Mouse (Mus musculus) frontal cortex, adult 2 months (tissue): ENCODE measurements at regions not wholly inside any gene's neighbourhood (a gene's known extent, or its start where the extent isn't known, plus 50 kb on each side); places are given as distances from the start of the nearest gene placed in this dataset.

Experiments
- DNase-seq, 2 experiments: peaks; one replicate each; pipeline ENCODE4 v3.0.0; 2022; ENCODE audit warnings: low spot score in 1 of 2; ENCODE audit errors: extremely low spot score in 1 of 2

- DNase-seq = peak in 1 of 2 experiments; percentile 16
Measured at GRCm38 (mm10) chr13:79057424-79057823, 857.9 kb upstream of the Nr2f1 start.

DNA sequence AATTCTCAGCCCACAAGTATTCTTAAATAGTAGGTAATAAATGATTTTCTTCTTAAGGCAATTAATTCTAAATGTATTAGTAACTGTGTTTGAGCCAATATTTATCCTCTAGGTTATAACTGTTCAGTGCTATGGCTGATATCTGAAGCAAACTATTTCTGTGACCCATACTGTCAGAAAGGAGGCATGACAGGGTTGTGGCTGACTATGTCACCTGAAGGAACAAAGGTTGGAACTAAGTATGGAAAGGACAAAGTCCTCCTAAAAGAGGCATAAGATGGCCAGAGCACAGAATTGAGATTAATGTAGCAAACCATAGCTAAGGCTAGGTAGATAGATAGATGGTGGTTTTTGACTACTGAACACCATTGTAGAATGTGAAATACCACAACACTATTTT lies 854.9 kb upstream of the Nr2f1 start:
- no peak for DNase-seq

DNA sequence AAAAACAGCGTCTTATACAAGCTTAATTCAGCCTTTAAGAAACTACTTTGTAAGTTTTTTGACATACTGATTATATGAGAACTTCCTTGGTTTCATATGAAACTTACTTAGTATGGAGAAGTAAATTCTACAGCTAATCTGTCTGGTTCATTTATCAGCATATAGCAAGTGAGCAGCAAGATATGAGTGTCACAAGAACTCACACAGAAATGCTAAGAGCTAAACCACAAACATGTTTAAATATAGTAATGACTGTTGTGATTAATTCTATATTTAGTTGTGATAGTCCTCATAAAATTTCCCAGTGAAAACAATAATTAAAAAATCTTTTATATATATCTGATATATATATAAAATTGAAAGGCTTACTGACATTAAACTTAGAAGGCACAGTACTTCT lies 853.9 kb upstream of the Nr2f1 start:
- DNase-seq = no peak

- no peak for DNase-seq
Measured at GRCm38 (mm10) chr13:79047240-79047639, 847.7 kb upstream of the Nr2f1 start.

- DNase-seq = no peak
Measured at GRCm38 (mm10) chr13:79044657-79045056, 845.1 kb upstream of the Nr2f1 start.

GRCm38 (mm10) chr13:79037883-79038282 lies 838.3 kb upstream of the Nr2f1 start:
- no peak for DNase-seq

DNA sequence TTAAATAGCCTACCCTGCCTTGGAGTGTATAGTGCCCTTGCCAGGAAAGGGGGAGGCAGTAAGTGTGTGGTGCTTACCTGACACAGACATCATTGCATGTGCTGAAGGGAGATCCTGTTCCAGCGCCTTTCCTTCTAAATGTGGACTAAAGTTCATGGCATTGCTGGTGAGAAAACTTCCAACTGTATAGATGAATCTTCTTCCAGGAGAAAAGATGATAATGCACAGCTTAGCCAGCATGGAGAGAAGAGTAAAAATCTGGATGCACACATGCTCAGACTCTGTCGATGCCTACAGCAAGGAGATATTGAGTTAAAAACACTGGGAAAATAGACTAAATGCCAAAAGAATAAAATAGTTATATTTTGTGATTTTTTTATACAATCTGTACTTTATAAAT lies 835.7 kb upstream of the Nr2f1 start:
- no peak for DNase-seq

GRCm38 (mm10) chr13:79029974-79030373 lies 830.4 kb upstream of the Nr2f1 start:
- DNase-seq = no peak

GRCm38 (mm10) chr13:79027877-79028760 lies 828.6 kb upstream of the Nr2f1 start:
- DNase-seq = peak in 1 of 2 experiments; percentile 73

DNA sequence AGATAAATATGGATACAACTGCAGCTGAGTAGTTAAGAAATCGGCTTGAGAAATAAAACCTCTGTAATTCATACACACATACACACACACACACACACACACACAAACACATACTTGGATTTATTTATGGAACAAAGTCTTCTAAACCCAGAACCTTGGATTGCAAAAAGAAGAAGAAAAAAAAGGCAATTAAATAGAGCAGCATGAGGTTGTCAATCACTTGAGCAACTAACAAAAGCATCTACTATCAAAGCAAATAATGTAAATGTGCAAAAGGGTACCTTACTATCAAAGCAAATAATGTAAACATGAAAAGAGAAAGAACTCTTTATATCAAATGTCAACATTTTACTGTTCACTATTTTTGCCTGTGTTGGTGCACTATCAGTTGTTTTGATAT lies 826.1 kb upstream of the Nr2f1 start:
- no peak for DNase-seq

DNA sequence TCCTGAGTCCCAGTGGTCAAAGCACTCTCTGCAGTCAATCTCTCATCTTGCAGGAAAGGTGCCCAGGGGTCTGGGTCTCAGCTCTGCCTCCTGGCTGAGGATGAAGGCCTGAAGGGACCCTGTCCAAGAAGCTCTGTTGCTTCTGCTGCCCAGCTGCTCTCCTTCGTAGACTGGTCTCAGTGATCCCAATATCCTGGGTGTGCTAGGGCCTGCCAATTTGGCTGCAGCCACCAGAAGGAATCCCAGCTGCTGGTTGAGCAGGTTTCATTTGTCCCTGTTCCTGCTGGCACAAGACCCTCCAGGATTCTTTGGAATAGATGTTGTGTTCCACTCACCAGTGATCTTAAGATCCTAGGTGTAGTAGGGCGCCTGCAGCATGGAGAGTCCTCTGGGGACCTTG lies 818.5 kb upstream of the Nr2f1 start:
- no peak for DNase-seq

DNA sequence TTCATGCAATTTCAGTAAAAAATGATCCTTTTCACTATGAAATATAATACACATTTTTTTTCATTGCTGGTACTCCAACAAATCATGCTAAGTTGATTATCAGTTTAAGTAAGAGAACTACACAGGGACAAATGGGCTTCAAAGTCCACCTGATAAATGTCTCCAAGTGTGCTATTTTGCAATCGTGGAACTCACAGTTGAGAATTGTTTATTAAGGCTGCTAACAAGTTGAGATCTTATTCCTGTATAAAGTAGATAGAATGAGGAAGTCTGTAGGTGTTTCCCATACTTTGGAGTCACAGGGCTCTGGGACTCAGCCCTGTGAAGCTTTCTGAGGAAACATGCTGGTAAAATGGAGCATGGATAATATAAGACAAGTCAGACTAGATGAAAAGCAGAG lies 803.8 kb upstream of the Nr2f1 start:
- no peak for DNase-seq

DNA sequence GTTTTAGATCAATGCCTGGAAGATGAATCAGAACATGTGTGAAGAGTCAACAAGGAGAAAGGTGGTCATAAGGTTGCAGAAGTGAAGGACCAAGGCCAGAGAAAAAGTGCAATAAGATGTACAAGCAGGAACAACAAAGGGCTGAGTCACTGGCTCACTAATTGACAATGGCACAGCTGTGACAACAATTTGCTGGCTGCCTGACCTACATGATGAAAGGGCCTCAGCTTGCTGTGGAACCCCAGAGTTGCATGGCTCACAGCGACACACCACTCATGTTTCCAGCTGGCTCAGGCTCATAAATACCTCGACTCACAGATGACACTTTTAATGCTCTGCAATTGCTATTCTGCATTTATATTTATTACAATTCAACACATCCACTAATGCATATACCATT lies 799.3 kb upstream of the Nr2f1 start:
- no peak for DNase-seq

GRCm38 (mm10) chr13:78992326-78992725 lies 792.8 kb upstream of the Nr2f1 start:
- DNase-seq = no peak

- DNase-seq = no peak
Measured at GRCm38 (mm10) chr13:78985921-78986320, 786.4 kb upstream of the Nr2f1 start.

DNA sequence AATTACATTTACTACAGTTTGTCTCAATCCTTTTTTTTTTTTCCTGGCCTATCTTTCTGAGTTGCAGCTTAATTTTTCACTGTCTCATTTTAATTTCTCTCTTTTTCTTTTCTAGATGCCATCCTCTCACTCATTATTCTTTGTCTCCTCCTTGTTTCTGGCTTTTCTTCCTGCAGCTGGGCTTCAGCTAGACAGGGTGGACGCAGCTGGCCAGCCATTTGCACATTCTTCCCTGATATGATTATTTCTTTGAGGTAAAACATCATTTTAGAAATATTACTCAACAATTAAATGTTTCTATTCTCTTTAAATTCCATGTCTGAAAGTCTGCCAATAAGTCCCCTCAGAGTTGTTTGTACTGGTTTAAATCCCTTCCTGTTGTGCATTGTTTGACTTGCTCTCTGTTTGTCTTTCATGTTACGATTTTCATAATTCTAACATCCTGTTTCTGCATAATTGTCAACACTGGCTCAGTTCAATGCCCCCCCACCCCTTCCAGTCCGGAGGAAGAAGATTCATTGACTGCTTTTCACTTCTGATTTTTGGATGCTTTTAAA lies 777.7 kb upstream of the Nr2f1 start:
- no peak for DNase-seq

GRCm38 (mm10) chr13:78938351-78938741 lies 738.8 kb upstream of the Nr2f1 start:
- DNase-seq = no peak

DNA sequence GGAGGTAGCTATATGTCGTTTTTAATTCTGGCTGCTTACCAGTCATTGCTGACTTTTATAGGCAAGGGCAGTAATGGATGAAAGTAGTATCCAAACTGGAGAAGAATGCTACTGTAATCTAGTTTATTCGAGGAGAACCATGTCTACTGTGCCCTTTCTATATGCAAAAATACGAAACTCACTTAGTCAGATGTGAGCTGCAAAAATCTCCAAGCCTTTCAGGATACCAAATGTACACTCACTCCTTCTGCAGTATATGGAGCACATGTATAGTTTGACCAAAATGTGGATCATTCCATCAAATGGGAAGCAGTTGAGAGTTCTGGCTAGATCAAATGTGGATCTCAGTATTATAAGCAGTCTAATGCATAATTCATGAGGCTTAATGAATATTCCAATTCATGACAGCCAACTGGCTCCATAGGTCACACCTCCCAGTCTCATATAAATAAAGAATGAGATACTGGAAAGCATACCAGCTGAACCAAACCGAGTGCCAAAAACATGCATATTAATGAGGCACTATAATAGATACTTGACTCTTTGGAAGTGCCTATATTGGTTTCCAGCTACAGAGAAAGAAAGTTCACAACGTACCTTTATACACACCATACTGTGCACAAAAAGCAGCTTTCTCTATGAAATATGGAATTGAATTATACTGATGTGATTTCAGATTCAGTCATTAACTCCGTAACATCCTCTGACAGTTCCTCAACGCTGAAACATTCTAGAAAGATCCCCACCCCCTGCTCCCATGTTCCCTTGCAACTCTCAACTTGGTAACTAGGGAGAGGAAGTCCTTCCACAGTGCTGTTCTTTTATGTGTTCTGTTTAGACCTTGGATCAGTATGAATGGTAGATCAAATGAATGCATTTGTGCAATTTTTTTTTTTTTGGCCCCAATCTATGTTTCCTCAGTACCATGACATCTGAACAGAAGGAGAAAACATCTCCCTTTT lies 738.1 kb upstream of the Nr2f1 start:
- peak in 1 of 2 experiments; percentile 14 for DNase-seq

GRCm38 (mm10) chr13:78935990-78936650 lies 736.6 kb upstream of the Nr2f1 start:
- no peak for DNase-seq

GRCm38 (mm10) chr13:78928347-78928746 lies 728.8 kb upstream of the Nr2f1 start:
- DNase-seq = no peak

GRCm38 (mm10) chr13:78920802-78921201 lies 721.2 kb upstream of the Nr2f1 start:
- no peak for DNase-seq
